Mouse (Mus musculus) right cerebral cortex, postnatal 4 days (tissue): ENCODE data around the gene Gm20425.

Experiments used
- DNase-seq: peaks from one replicate; pipeline ENCODE4 v3.0.0-alpha.2; 2022

Gm20425 gene

DNA sequence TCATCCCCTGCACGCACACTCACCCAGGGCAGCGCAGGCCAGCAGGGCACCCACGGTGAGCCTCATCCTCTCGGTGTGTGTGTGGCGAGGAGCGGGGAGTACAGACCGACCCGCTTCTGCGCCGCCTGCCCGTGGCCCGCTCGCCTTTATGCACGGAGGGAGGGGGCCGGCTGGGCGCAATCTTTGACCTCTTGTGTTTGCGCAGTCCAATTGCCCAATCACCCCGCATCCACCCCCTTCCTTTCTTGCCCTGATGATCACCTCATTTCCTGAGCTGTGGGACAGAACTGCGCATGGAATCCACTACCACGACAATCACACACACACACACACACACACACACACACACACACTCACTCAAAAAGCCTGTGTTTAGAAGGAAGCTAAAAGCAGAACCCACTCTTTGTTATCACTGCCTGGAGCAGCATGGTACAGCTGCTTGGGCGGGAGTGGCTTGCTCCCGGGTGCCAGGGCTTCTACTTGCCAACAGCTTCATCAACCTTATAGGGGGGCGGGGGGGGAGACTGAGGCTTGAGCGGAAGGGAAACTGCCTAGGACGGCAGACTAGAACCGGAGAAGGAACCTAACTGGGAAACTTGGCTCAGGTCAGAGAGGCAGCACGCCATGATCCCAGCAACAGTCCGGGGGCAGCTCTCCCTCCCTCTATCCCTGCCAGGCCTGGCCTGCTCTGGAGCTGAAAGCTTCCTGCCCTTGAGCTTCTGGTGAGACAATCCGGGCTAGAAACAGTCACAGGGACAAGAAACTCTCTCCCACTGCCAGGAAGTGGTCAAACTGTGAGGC, at the start of gene Gm20425, which contains the start of gene Trf:
Gene Gm20425, minus strand, starts transcription at position 157 of the 801 bp plus-strand sequence.
Gene Trf, minus strand, starts transcription at position 294 of the 801 bp plus-strand sequence.
- peak; percentile 14 for DNase-seq

DNA sequence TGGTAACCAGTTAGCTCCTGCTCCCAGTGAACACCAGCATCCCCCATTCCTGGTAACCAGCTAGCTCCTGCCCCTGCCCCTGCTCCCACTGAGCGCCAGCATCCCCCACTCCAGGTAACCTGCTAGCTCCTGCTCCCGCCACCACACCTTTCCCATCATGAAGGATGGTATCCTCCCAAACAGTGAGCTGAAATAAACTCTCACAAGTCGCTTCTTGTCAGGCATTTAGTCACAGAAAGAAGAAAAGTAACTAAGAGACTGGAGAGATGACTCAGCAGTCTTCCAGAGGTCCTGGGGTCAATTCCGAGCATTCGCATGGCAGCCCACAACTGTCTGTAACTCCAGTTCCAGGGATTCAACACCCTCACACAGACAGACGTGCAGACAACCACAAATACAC, 46.8 kb upstream of the Gm20425 start:
- no peak for DNase-seq

DNA sequence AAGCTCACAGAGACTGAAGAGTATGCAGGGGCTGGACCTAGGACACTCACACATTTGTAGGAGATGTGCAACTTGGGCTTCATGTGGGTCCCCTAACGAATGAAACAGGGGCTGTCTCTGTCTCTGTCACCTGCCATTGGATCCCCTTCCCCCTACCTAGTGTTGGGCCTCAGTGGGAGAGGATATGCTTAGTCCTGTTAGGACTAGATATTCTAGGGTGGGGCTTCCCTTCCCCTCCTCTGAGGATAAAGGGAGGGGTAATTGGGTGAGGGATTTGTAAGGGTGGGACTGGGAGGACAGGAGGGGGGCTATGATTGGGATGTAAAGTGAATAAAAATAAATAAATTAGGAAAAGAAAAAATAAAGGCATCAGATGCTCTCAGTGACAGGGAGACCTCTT, 45.6 kb upstream of the Gm20425 start:
- no peak for DNase-seq

DNA sequence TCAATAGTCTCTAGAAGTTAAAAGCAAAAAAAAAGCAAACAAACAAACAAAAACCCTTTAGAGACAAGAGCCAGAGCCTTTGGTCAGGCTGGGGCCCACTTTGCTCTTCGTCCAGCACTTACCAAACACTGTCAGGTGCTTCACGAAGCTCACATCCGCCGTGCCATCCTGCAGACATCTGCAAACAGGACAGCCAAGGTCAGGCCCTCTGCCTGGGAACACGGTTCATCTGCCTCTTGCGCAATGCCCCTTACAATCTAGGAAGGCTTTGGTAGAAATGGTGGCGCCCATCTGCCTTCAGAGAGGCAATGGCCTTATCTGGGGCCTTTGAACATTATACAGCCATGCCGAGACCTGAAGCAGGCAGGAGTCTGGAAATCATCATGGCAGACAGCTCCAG, 44.7 kb upstream of the Gm20425 start:
- no peak for DNase-seq

- DNase-seq, result no peak
These were observed 41.0 kb upstream of the Gm20425 start for GRCm38 (mm10) chr9:103271104-103271503.

GRCm38 (mm10) chr9:103265778-103266177, 35.7 kb upstream of the Gm20425 start:
- no peak for DNase-seq

GRCm38 (mm10) chr9:103252906-103253305, 22.8 kb upstream of the Gm20425 start:
- peak; percentile 31 for DNase-seq

DNA sequence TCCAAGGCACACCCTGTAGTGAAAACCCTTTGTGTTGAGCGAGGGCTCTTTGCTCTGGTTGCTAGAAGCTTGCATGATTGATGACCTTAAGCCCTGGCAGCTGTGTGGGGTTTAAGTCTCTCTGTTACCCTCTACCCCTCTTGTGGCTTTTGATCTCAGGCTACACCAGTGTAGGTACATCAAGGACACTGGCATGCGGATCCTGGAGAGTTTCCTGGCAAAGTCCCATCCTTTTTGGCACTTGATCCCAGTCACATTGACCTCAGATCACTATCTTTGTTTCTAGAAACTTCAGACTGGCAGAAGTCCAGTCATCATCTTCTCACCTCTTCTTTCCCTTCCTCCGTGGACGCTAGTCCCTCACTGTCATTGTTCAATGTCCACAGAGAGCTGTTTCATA, 18.5 kb upstream of the Gm20425 start:
- DNase-seq, result no peak

GRCm38 (mm10) chr9:103246526-103247168, 16.5 kb upstream of the Gm20425 start:
- DNase-seq, result no peak

- DNase-seq, result no peak
These were observed 13.5 kb upstream of the Gm20425 start for GRCm38 (mm10) chr9:103243640-103244039.

DNA sequence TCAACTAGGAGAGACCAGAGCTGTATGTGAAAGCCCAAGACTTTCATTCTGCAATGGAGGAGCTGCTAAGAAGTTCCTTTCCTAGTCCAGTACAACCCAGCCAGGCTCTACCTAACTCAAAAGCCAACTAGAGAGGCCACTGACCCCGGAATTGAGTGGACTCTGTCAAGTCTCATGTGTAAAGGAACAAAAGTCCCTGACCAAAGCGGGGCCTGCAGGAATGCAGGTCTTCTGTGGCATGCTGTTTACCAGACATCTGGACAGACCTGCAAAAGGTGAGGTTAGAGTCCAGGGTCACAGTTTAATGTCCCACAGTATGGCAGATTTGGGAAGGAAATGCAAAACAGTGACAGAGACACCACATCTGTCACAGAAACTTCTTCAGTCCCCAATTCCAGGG, 11.1 kb upstream of the Gm20425 start:
- DNase-seq, result no peak

- no peak for DNase-seq
These were observed 9.4 kb upstream of the Gm20425 start for GRCm38 (mm10) chr9:103239471-103239870.

GRCm38 (mm10) chr9:103234565-103235165, 4.6 kb upstream of the Gm20425 start:
- DNase-seq, result no peak

- DNase-seq, result no peak
These were observed 4.0 kb upstream of the Gm20425 start for GRCm38 (mm10) chr9:103234059-103234458.

GRCm38 (mm10) chr9:103233006-103233395, 2.9 kb upstream of the Gm20425 start:
- no peak for DNase-seq

DNA sequence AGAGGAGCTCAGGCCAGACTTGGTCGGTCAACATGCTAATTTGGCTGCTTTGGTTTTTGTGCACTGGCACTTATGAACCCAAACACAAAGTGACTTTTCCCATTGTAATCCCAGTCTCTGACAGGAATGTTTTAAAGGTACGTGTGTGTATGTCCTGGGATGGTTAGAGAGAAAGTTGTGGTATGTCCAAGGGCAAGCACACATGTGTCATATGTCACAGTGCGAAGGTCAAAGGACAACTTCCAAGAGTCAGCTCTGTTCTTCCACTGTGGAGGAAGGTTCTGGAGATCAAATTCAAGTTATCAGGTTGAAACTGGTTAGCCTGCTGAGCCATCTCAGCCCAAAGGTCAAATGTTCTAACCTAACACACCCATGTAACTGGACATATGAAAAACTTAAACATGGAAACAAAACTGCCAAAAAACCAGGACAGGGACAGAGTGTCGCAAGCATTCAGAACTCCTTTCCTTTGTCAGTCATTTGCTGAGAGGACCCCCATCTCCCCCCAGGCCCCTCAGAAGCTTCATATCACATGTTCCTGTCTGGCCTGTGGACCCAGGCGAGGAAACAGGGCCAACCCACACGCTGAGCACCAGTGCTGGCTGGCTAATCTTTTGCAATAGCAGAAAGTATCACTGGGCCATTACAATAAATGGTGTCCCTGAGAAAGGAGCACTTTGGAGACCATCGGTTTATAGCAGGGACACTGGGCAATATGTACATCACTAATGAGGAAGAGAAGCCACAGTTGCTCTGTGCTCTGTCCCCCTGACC, 2.3 kb upstream of the Gm20425 start:
- DNase-seq, result no peak

- no peak for DNase-seq
These were observed 855 bp downstream of the Gm20425 start for GRCm38 (mm10) chr9:103229037-103229867.

GRCm38 (mm10) chr9:103228370-103229003, 1.6 kb downstream of the Gm20425 start:
- DNase-seq, result no peak

DNA sequence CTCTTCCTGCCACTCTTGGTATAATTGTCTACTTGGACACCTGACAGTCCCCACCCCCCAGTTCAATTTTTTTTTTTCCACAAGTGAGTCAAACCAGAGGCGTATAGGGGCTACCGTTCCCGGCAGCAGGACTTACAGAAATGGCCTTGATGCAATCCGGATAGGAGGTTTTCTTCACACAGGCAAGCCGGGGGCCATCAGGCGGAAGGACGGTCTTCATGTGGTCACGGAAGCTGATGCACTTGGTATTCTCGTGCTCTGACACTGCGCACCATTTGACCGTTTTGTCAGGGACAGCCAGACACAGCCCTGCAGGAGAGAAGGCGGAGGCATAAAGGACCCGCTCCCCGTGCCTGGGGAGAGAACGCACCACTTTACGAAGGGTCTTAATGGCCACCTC, 2.3 kb downstream of the Gm20425 start:
- no peak for DNase-seq

- peak; percentile 18 for DNase-seq
These were observed 3.3 kb downstream of the Gm20425 start for GRCm38 (mm10) chr9:103226806-103227205.

GRCm38 (mm10) chr9:103225464-103225863, 4.6 kb downstream of the Gm20425 start:
- DNase-seq, result no peak

- no peak for DNase-seq
These were observed 5.4 kb downstream of the Gm20425 start for GRCm38 (mm10) chr9:103224721-103225120.
